Mouse (Mus musculus) intestine, embryonic 15.5 days (tissue): ENCODE measurements around the gene Man2b2. TPM values are rescaled to one million over a fixed set of nuclear protein-coding genes. Genes with fewer than 3 reads are reported as not detected.
A peak's percentile ranks its signal among the peaks of the same experiment; 100 is the strongest.

ENCODE experiments used
- ATAC-seq: fragments of 200-750 bp; cut with Nextera tagmentation; 2 replicates; pipeline ENCODE4 v1.8.0; 2017; ENCODE audit warnings: moderate TSS enrichment, moderate library complexity
- H3K27ac ChIP-seq: fragments of 300-500 bp; sonication (generic); 2 replicates; pipeline ENCODE4 v1.5.1; 2015; ENCODE audit warnings: mild to moderate bottlenecking, inconsistent platforms
- H3K27me3 ChIP-seq: fragments of 300-500 bp; sonication (generic); replicated peaks from 2 replicates; pipeline ENCODE4 v1.6.1; 2015; ENCODE audit warnings: inconsistent platforms
- H3K36me3 ChIP-seq: fragments of 300-500 bp; sonication (generic); 2 replicates; pipeline ENCODE4 v1.6.1; 2015; ENCODE audit warnings: inconsistent platforms
- H3K4me1 ChIP-seq: fragments of 300-500 bp; sonication (generic); replicated peaks from 2 replicates; pipeline ENCODE4 v1.6.1; 2015; ENCODE audit warnings: inconsistent platforms
- H3K4me2 ChIP-seq: fragments of 300-500 bp; sonication (generic); replicated peaks from 2 replicates; pipeline ENCODE4 v1.6.1; 2015; ENCODE audit warnings: mild to moderate bottlenecking, inconsistent platforms
- H3K4me3 ChIP-seq: fragments of 300-500 bp; sonication (generic); replicated peaks from 2 replicates; pipeline ENCODE4 v1.5.1; 2015; ENCODE audit warnings: inconsistent platforms
- H3K9ac ChIP-seq: fragments of 300-500 bp; sonication (generic); 2 replicates; pipeline ENCODE4 v1.6.1; 2015; ENCODE audit warnings: inconsistent platforms
- H3K9me3 ChIP-seq: fragments of 300-500 bp; sonication (generic); 2 replicates; pipeline ENCODE4 v1.6.1; 2016; ENCODE audit warnings: inconsistent platforms
- WGBS: fragments of 180-500 bp; shearing (Covaris S2); methylation state at CpG from one replicate; pipeline ENCODE4 v1.1.7; 2015; 5-methylcytosine and 5-hydroxymethylcytosine counted together
- polyA plus RNA-seq: library from polyadenylated mRNA; unstranded; fragments of >200 nt; fragmentation: Nextera tagmentation; extraction: Ambion mirVana; gene quantifications from 2 replicates; pipeline ENCODE4 v1.2.1, GENCODE M21; 2015

Gene Man2b2
- 26.4 and 30.6 TPM in 2 replicates for polyA plus RNA-seq

DNA sequence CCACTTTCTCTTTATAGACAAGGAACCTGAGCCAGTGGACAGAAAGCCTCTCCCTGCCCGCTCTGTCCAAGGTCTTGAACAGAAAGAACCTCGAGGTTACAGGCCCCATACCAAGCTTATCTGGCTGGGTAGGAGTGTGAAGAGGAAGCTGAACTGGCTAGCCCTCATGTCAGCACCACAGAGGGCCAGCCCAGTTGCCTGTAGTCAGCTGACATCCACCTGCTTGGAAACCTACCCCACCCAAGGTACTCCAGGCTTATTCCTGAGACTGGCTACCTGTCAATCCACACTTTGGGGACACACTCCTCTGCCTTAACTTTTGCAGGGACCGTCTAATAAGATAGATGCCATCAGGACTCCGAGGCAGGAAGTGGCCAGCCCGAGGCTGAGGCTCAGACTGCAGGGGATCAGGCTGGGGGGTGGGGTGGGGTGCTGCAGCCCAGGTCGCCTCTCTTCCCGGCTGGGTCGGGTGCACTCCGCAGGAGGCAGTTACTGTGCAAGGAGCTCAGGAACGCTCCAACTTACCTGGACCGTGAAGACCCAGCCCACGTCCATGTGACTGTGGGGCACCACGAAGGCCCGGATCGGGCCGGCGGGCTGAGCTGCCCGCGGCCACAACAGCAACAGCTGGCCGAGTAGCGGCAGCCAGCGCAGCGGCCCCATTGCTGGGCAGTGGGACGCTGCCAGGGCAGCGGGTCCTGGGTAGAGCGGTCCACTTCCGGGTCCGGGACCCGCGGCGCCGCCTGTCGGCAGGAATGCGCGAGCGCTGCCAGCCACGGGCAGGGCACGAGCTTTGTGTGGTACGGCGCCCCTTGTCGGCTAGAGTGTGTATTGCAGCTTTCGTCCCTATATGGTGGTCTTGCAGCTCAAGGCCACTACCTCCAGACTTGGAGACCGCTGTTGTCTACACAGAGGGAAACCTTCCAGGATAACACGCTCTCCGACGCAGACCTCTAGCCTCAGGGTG, at the start of gene Man2b2:
Gene Man2b2 (minus strand): TSS at position 741 of the 967 bp plus-strand sequence.
- Histone ChIP-seq H3K36me3 (peaks cover 4% of the 10 kb centered on the region; the same call in 1 of the 2 replicates), H3K9me3 (no peaks in the 10 kb centered on the region), H3K4me2 (peak within 1 kb of the TSS; percentile 85), H3K27me3 (0 out of 2 replicates have a peak, but pooled peaks cover 5% of the 10 kb centered on the region), H3K4me3 (peak within 1 kb of the TSS; percentile 64), H3K27ac (peak within 1 kb of the TSS; percentile 54), H3K9ac (peak within 1 kb of the TSS; percentile 70), H3K4me1 (0 out of 2 replicates have a peak, but pooled peaks cover 7% of the 10 kb centered on the region)
- peak; percentile 93 for ATAC-seq
- 3% methylated on average over 46 of the region's 46 CpGs for WGBS

- H3K4me3 ChIP-seq: no peak overlapping the region
- no peaks in the 10 kb centered on the region for H3K36me3 ChIP-seq
- ATAC-seq: no peak
- no peak overlapping the region for H3K27ac ChIP-seq
- no peaks in the 10 kb centered on the region; the same call in 1 of the 2 replicates for H3K27me3 ChIP-seq
- H3K9me3 ChIP-seq: no peaks in the 10 kb centered on the region
- 76% methylated on average over 4 of the region's 4 CpGs for WGBS
- no peak overlapping the region for H3K4me2 ChIP-seq
- H3K4me1 ChIP-seq: no peaks in the 10 kb centered on the region
- H3K9ac ChIP-seq: no peak overlapping the region
These were observed 48.3 kb upstream of the Man2b2 start for GRCm38 (mm10) chr5:36878801-36879200.

DNA sequence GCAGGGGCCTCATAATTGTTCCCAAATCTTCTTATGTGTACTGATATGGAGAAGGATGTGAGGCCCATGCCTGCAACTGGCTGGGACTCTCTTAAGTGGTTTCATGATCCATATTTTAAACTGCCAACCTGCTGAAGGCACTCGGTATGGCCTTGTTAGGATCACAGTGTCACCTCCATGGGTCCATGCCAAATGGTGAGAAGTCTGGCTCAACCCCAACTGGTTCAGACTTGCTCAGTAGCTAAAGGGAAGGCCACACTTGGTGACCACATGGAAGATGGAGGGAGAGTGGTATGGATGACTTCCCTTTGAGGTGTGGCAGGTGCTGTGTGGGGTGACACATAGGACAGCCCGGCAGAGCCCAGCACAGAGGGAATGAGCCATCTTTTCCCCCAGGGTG, 47.2 kb upstream of the Man2b2 start:
- no peak overlapping the region for H3K27ac ChIP-seq
- WGBS: 68% methylated on average over 2 of the region's 2 CpGs
- H3K9me3 ChIP-seq: no peaks in the 10 kb centered on the region
- H3K27me3 ChIP-seq: peaks cover 6% of the 10 kb centered on the region
- no peak overlapping the region for H3K4me3 ChIP-seq
- no peak overlapping the region for H3K4me2 ChIP-seq
- no peaks in the 10 kb centered on the region for H3K4me1 ChIP-seq
- ATAC-seq: no peak
- H3K9ac ChIP-seq: no peak overlapping the region
- H3K36me3 ChIP-seq: no peaks in the 10 kb centered on the region

GRCm38 (mm10) chr5:36876777-36877396, 46.4 kb upstream of the Man2b2 start:
- no peaks in the 10 kb centered on the region for H3K36me3 ChIP-seq
- H3K4me2 ChIP-seq: no peak overlapping the region
- no peak overlapping the region for H3K9ac ChIP-seq
- no peak for ATAC-seq
- peaks cover 9% of the 10 kb centered on the region for H3K27me3 ChIP-seq
- no peaks in the 10 kb centered on the region for H3K4me1 ChIP-seq
- H3K4me3 ChIP-seq: no peak overlapping the region
- 65% methylated on average over 7 of the region's 7 CpGs for WGBS
- H3K27ac ChIP-seq: no peak overlapping the region
- no peaks in the 10 kb centered on the region for H3K9me3 ChIP-seq

DNA sequence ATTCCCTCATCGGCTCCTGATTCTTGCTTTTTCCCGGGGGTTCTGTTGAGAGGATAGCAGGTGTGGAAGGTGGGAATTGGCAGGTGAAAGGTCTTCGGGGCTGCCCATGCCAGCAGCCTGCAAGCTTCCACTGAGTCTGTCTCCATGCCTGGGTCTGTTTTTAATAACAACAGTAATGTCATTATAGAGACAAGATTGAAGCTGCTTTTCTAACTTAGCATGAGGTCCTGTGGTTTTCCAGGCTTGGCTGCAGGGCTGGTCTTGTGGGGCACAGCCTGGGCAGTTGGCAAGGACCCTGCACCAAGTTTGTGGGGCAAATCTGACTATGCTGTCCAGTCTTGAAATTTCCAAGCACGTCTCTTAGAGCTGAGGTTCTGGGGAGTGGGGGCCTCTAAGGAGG, 45.5 kb upstream of the Man2b2 start:
- Histone ChIP-seq H3K27ac (no peak overlapping the region), H3K9me3 (no peaks in the 10 kb centered on the region), H3K4me1 (no peaks in the 10 kb centered on the region), H3K4me3 (no peak overlapping the region), H3K36me3 (no peaks in the 10 kb centered on the region), H3K9ac (no peak overlapping the region), H3K4me2 (no peak overlapping the region), H3K27me3 (peaks cover 19% of the 10 kb centered on the region)
- no peak for ATAC-seq
- WGBS: 78% methylated on average over 4 of the region's 4 CpGs

DNA sequence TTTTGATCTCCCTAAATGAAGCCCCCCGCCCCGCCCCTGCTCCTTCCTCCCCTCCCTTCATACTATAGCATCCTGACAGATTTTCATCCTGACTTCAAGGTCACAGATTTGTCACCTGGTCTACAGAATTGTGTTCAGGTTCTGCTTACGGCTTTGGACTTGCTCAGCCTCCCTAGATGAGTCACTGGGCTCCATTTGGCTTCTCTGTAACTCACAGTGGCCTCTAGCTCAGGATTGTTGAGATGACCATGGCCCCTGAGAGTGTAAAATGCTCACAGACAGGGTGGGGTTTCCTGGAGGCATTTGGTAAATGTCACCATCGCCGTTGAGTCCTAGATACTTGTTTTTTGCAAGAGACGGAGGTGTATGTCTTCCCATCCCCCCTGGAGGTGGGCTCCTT, 40.5 kb upstream of the Man2b2 start:
- H3K36me3 ChIP-seq: no peaks in the 10 kb centered on the region
- no peak overlapping the region for H3K4me3 ChIP-seq
- H3K9me3 ChIP-seq: no peaks in the 10 kb centered on the region
- H3K27ac ChIP-seq: no peak overlapping the region
- H3K27me3 ChIP-seq: peaks cover 69% of the 10 kb centered on the region
- 81% methylated on average over 6 of the region's 6 CpGs for WGBS
- peaks cover 6% of the 10 kb centered on the region; the same call in 1 of the 2 replicates for H3K4me1 ChIP-seq
- no peak for ATAC-seq
- no peak overlapping the region for H3K4me2 ChIP-seq
- no peak overlapping the region for H3K9ac ChIP-seq

DNA sequence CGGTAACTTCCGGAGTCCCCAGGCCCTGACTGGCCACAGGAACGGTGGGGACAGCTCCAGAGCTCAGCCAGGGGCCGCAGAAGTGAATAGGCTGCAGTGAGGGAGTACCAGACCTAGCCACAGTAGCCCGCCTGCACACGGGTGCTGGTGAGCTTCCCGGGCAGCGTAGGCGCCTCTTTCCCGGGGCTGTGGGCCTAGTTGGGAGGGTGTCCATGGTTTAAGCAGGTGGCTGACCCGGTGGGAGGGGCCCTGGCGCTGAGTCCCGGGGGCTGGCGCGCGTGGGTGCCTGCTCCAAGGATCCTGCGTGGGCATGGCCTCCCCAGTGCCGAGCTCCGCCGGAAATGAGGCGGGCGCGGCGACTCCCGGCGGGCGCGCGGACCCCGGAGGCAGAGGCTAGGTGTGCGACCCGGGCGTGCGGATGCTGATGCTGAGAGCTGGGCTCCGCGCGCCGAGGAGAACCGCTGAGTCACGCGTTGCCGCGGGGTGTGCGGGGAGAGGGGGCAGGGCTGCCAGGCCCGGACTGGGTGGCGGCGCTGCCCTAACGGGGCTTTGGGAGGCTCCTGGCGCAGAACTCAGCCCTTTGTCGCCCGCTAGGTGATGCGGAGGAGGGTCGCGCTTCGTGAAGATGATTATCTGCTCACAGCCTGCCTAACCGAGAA, 39.3 kb upstream of the Man2b2 start:
- ATAC-seq: no peak
- peaks cover 6% of the 10 kb centered on the region; the same call in 1 of the 2 replicates for H3K4me1 ChIP-seq
- H3K27ac ChIP-seq: no peak overlapping the region
- WGBS: under 1% methylated on average over 56 of the region's 56 CpGs
- peaks cover 78% of the 10 kb centered on the region for H3K27me3 ChIP-seq
- H3K9ac ChIP-seq: no peak overlapping the region
- H3K4me3 ChIP-seq: peak overlapping the region; percentile 17; the same call in 1 of the 2 replicates
- H3K9me3 ChIP-seq: no peaks in the 10 kb centered on the region
- H3K4me2 ChIP-seq: peak overlapping the region; percentile 40
- no peaks in the 10 kb centered on the region for H3K36me3 ChIP-seq

GRCm38 (mm10) chr5:36869186-36869577, 38.7 kb upstream of the Man2b2 start:
- H3K27me3 ChIP-seq: peaks cover 81% of the 10 kb centered on the region
- H3K4me1 ChIP-seq: peaks cover 6% of the 10 kb centered on the region; the same call in 1 of the 2 replicates
- H3K4me2 ChIP-seq: peak overlapping the region; percentile 69
- no peaks in the 10 kb centered on the region for H3K9me3 ChIP-seq
- H3K36me3 ChIP-seq: no peaks in the 10 kb centered on the region
- H3K9ac ChIP-seq: no peak overlapping the region
- peak overlapping the region; percentile 37 for H3K4me3 ChIP-seq
- 3% methylated on average over 7 of the region's 7 CpGs for WGBS
- H3K27ac ChIP-seq: no peak overlapping the region
- ATAC-seq: no peak

DNA sequence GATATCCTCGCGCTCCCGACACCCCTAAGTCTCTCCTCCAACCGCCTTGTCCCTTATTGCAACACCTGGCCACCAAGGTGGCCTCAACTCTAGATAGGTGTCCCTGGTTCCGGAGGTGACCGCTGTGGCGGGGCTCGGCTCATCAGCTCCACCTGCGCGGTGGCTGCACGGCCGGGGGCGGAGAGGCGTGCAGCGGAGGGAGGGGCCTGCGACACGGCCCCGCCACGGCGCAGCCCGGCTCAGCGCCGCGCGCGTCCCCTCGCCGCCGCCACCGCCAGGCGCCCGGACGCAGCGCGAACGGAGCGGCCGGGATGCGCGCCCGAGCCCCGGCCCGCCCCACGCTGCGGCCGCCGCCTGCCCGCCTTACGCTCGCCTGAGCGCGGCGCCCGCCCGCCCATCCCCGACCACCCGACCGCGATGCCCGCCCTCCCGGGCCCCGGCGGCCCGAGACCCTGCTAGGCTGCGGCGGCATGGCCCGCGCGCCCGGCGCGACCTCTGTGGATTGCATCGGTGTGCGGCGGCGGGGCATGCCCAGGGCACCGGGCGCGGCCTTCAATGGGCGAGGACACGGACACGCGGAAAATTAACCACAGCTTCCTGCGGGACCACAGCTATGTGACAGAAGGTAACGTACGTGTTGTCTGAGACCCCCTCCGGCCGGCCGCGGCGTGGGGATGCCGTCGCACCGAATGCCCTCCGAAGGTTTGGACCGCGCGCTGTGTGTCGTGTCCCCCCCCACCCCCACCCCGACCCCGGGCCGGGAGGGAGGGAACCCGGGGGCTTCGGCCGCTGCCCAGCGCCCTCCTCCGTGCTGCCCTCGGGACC, 38.0 kb upstream of the Man2b2 start, which contains the start of gene Ppp2r2c:
Gene Ppp2r2c (plus strand): TSS at position 248 of the 825 bp plus-strand sequence.
- ATAC-seq: no peak; the same call in 1 of the 2 replicates
- Histone ChIP-seq H3K27me3 (peaks cover 85% of the 10 kb centered on the region), H3K9ac (0 out of 2 replicates have a peak within 1 kb of the TSS, but pooled peaks have one; percentile 4)

DNA sequence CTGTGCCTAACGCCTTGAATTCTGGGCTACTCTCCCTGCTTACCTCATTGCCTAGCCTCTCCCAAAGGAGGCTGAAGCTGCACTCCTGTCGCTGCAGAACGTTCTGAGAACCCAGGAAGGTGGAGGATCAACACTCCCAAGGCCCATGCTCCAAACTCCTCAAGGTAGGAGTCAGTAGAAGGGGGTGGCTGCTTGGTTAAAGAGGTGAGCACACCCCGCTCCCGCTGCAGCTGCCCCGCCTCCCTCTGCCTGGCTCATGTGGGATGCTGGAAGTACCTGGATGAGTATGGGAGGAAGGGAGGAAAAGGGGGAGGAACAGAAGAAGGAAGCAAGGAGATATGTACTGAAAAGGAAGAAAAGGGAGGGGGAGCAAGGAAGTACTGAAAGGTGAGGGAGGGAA, 37.1 kb upstream of the Man2b2 start:
- H3K4me1 ChIP-seq: peaks cover 6% of the 10 kb centered on the region; the same call in 1 of the 2 replicates
- no peak overlapping the region for H3K4me3 ChIP-seq
- ATAC-seq: no peak
- no peak overlapping the region for H3K27ac ChIP-seq
- no peaks in the 10 kb centered on the region for H3K36me3 ChIP-seq
- peak overlapping the region; percentile 69; the same call in 1 of the 2 replicates for H3K4me2 ChIP-seq
- 6% methylated on average over 6 of the region's 6 CpGs for WGBS
- peaks cover 79% of the 10 kb centered on the region for H3K27me3 ChIP-seq
- no peak overlapping the region for H3K9ac ChIP-seq
- no peaks in the 10 kb centered on the region for H3K9me3 ChIP-seq

More for the DNA sequence above, 38.0 kb upstream of the Man2b2 start, which contains the start of gene Ppp2r2c:
- Histone ChIP-seq H3K4me1 (peaks cover 6% of the 10 kb centered on the region; the same call in 1 of the 2 replicates), H3K4me2 (peak within 1 kb of the TSS; percentile 69), H3K27ac (no peak within 1 kb of the TSS), H3K4me3 (peak within 1 kb of the TSS; percentile 37), H3K9me3 (no peaks in the 10 kb centered on the region), H3K36me3 (no peaks in the 10 kb centered on the region)
- WGBS: 1% methylated on average over 105 of the region's 108 CpGs

DNA sequence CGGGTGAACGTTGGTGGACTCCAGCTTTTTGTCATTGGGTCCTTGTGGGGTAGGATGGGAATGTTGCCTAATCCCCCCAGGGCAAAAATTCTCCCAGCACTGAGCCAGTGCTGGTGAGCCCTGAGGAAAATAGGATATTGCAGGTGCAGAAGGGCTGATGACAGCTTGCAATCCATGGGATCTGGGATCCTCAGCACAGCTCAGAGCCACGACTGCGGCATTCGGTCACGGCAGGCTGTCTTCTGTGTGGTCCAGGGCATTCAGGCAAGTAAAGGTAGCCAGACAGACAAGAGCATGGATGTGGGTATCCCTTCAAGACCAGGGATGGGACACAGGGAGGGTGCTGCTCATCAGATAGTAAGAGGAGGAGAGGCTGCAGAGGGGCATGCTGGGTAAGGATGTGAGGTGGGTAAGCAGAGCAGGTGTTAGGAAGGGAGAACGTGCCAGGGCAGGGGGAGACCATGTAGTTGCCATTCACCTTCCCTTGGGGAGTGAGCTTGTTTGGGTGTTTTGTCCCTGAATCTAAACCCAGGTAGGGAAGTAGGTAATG, 36.3 kb upstream of the Man2b2 start:
- no peak overlapping the region for H3K9ac ChIP-seq
- H3K27me3 ChIP-seq: peaks cover 75% of the 10 kb centered on the region
- H3K4me1 ChIP-seq: peaks cover 6% of the 10 kb centered on the region; the same call in 1 of the 2 replicates
- H3K36me3 ChIP-seq: no peaks in the 10 kb centered on the region
- H3K9me3 ChIP-seq: no peaks in the 10 kb centered on the region
- ATAC-seq: no peak
- H3K4me3 ChIP-seq: no peak overlapping the region
- no peak overlapping the region for H3K27ac ChIP-seq
- 69% methylated on average over 7 of the region's 7 CpGs for WGBS
- H3K4me2 ChIP-seq: no peak overlapping the region
